Mouse (Mus musculus): ENCODE results near the gene Ang5.
"Not testable (repeated sequence)": the region's sequence is repeated elsewhere in the genome, so short reads cannot be mapped to it uniquely, and the experiment has no call there.

- not testable (repeated sequence) for TF ChIP-seq MYOG (IDR thresholded peaks at IDR 0.05; ENCODE audit: control insufficient read depth, extremely low read depth, insufficient read length); CTCF (IDR thresholded peaks at IDR 0.05; ENCODE audit: control insufficient read depth, insufficient read depth, insufficient read length); MAX (IDR thresholded peaks at IDR 0.05)
Observed at GRCm38 (mm10) chr14:43933399-43933798, 23.5 kb upstream of the Ang5 start.

Data from C2C12 (cell line).